Mouse (Mus musculus) liver, adult 2 months (tissue): ENCODE data around the gene Cpeb3.

ENCODE experiments used
- CTCF ChIP-seq: fragments of 200-500 bp; IDR thresholded peaks from 2 replicates; pipeline ENCODE4 v1.5.1; 2011; ENCODE audit warnings: low read depth, low read length, control low read depth
- POLR2A ChIP-seq: fragments of 200-500 bp; IDR thresholded peaks from 2 replicates; pipeline ENCODE4 v1.6.1; 2011; ENCODE audit warnings: low read length, control low read depth; ENCODE audit not compliant: insufficient read depth; ENCODE audit errors: extremely low read depth

- TF ChIP-seq CTCF = no peak
- TF ChIP-seq POLR2A = no peak
Measured at GRCm38 (mm10) chr19:37225197-37225862, 16.9 kb upstream of the Cpeb3 start.
